ENCODE assay signal across 1 mouse cellular context in genomic region chrX:13599373-13599772, GRCm38 (mm10).
TF ChIP-seq lines count a peak whose summit lies in the region.

No protein-coding gene starts in this region.

TF ChIP-seq in CH12.LX, 34 proteins besides CTCF, POLR2A, EP300 and RAD21 (continued from another document):
- TF ChIP-seq SMC3 (IDR thresholded peaks at IDR 0.05; ENCODE audit: low read depth, low read length): no peak; the same call in 1 of the 2 replicates
TF ChIP-seq in CH12.LX: peak in this region for 14.
